Mouse (Mus musculus) spleen, embryonic (tissue): ENCODE results near the gene Prr27.

Experiments
- CTCF ChIA-PET: fragments of 350-600 bp; sonication (Branson Sonifier 250); formaldehyde crosslinking; loops from one replicate; lab custom pipeline; 2022; lab: Charles Lee

The Prr27 gene

DNA sequence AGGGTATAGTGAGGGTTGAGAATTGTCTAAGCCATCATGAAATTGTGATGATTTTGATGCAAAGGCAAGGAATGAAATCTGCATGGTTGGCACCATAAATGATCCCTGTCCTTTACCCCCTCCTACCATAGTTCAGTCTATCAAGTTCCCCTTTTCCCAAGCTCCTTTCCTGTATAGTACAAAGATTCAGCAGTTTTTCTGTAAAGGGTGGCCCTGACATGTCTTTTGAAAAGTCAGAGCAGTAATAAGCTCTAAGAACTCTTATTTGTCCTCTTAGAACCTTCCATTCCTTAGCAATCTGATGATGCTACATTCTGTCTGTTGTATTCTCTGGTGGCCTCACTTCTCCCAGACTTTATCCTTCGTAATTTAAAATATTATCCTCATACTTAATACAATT is at the start of gene Prr27:
Gene Prr27, plus strand, starts transcription at position 301 of the 400 bp plus-strand sequence.
- CTCF ChIA-PET = no interaction called here

DNA sequence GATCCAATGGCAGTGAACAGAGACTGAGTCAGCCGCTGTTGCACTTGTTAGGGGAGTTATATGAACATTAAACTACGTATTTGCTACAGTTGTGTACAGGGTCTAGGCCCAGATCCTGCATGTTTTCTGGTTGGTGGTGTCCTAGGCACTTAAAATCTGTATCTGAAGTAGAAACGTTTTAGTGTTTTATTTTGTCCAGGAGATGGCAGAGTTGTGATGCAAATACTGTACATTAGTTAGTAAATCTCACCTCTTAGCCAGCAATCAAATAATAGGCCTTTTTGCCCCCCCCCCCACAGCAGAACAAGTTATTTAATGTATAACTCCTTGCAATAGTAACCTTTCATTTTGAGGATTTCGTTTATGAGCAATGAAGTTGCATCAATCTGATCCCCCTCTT is 42.8 kb upstream of the Prr27 start:
- CTCF ChIA-PET = no interaction called here

DNA sequence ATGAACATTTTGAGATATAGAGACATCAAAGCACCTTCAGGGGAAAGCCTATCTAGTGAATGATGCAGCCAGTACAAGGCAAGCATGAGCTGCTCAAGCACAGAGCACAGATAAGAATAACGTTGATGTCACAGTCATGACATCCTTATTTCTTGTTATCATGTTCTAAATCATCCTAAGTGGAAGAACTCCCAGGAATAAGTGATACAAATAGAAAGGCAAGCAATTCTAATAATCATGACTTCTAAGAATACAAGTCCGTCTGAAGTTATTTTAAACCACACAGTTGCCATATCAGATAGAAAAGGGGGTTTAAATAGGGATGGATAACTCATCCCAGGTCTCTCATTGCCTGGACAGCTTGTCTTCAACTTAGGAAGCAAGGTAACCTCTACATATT is 17.7 kb upstream of the Prr27 start, which contains the start of gene Csn1s2b:
Gene Csn1s2b, plus strand, starts transcription at position 301 of the 400 bp plus-strand sequence.
- CTCF ChIA-PET = no interaction called here

GRCm38 (mm10) chr5:87809253-87809652 is 16.2 kb upstream of the Prr27 start:
- CTCF ChIA-PET = no interaction called here

DNA sequence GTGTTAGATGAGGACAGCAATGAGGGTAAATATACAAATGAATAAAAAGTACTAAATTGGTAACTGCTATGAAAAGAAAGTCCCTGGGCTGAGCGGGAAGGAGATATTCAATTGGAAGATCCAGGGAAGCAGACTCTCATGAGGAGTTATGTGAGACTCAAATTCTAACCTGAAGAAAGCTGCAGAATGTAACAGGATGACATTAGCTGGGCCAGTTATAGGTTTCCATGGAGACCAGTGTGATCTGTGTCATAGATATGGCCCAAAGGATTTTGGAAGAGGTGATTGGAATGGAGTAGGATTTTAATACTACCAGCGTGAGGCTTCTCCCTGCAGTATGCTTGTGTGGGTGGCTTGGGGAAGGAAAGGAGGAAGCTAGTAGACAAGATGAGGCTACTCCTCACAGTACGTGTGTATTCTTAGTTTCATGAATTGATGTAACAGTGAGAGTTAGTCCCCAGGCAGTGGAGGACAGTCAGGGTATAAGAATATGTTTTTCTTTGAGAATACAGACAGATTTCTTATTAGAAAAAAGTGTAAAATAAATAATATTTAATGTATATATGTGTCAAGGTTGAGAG is 29.7 kb downstream of the Prr27 start:
- CTCF ChIA-PET = no interaction called here

GRCm38 (mm10) chr5:87870084-87870483 is 44.6 kb downstream of the Prr27 start:
- CTCF ChIA-PET = interaction anchor here (0.6 kb wide), 1 partner anchor 47 kb away, joined by 4 read pairs; no protein-coding TSS in a partner anchor

DNA sequence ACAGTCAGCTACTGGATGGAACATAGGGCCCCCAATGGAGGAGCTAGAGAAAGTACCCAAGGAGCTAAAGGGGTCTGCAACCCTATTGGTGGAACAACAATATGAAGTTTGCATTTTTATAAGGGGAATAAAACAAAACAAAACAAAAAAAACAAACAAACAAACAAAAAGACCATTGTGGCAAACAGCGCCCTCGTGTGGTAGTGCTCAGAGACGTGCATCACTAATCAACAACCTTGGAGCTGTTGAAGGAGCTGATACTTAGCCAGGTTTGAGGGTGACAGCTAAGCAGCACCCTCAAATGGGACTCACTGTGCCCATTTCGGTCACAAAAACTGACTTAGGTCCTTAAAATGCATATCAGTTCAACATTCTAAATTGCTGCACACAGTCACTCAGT is 45.9 kb downstream of the Prr27 start:
- CTCF ChIA-PET = no interaction called here

- CTCF ChIA-PET = no interaction called here
These were observed 59.2 kb downstream of the Prr27 start, which contains the start of gene Odam for GRCm38 (mm10) chr5:87884729-87885128. Gene Odam (plus strand): TSS chr5:87885029.
